Mouse (Mus musculus): ENCODE measurements around the gene Glp2r. TPM values are rescaled to one million over a fixed set of nuclear protein-coding genes. Genes with fewer than 3 reads are reported as not detected.

The Glp2r gene
- under 1 TPM; 0.13 to 0.37 TPM for total RNA-seq (2021)
- long read RNA-seq, experiment 1, partial matches to known transcripts: 0 of 25 reads
- long read RNA-seq, experiment 1, other reads (novel, unspliced or antisense): 25 of 25 reads
- long read RNA-seq, experiment 2, partial matches to known transcripts: 0 of 24 reads
- long read RNA-seq, experiment 2, other reads (novel, unspliced or antisense): 24 of 24 reads

GRCm38 (mm10) chr11:67771053-67771452, at the start of gene Glp2r:
TSS of gene Glp2r (minus strand) at chr11:67771153.
- no peak for DNase-seq
- intact Hi-C loops (cut with DNase I): no loop called here

- intact Hi-C loops (cut with DNase I): no loop called here
- no peak for DNase-seq
These were observed 49.3 kb upstream of the Glp2r start for GRCm38 (mm10) chr11:67820221-67820620.

- DNase-seq: no peak
- intact Hi-C loops (cut with DNase I): loop anchor here (2.0 kb wide), 1 partner anchor 35 kb away; no protein-coding TSS in a partner anchor
These were observed 48.7 kb upstream of the Glp2r start for GRCm38 (mm10) chr11:67819604-67820003.

GRCm38 (mm10) chr11:67811535-67811934, 40.6 kb upstream of the Glp2r start:
- intact Hi-C loops (cut with DNase I): no loop called here
- DNase-seq: no peak

GRCm38 (mm10) chr11:67808051-67808450, 37.1 kb upstream of the Glp2r start:
- DNase-seq: no peak
- intact Hi-C loops (cut with DNase I): no loop called here

GRCm38 (mm10) chr11:67806832-67807597, 36.1 kb upstream of the Glp2r start:
- DNase-seq: no peak
- intact Hi-C loops (cut with DNase I): loop anchor here (2.0 kb wide), 1 partner anchor 50 kb away; no protein-coding TSS in a partner anchor

GRCm38 (mm10) chr11:67805538-67805937, 34.6 kb upstream of the Glp2r start:
- no peak for DNase-seq
- intact Hi-C loops (cut with DNase I): no loop called here

- intact Hi-C loops (cut with DNase I): no loop called here
- DNase-seq: no peak
These were observed 30.2 kb upstream of the Glp2r start for GRCm38 (mm10) chr11:67801169-67801568.

- intact Hi-C loops (cut with DNase I): no loop called here
- DNase-seq: no peak
These were observed 29.3 kb upstream of the Glp2r start for GRCm38 (mm10) chr11:67800130-67800723.

- peak; percentile 35 to 50 for DNase-seq
- intact Hi-C loops (cut with DNase I): no loop called here
These were observed 27.0 kb upstream of the Glp2r start, which contains the start of gene Dhrs7c for GRCm38 (mm10) chr11:67797931-67798330. TSS of gene Dhrs7c (plus strand) at chr11:67798187.

- intact Hi-C loops (cut with DNase I): no loop called here
- no peak for DNase-seq
These were observed 19.2 kb upstream of the Glp2r start for GRCm38 (mm10) chr11:67790182-67790581.

- intact Hi-C loops (cut with DNase I): no loop called here
- no peak for DNase-seq
These were observed 3.4 kb upstream of the Glp2r start, which contains the start of gene Gsg1l2 for GRCm38 (mm10) chr11:67774379-67774778. TSS of gene Gsg1l2 (plus strand) at chr11:67774608.

GRCm38 (mm10) chr11:67772577-67772976, 1.6 kb upstream of the Glp2r start:
- intact Hi-C loops (cut with DNase I): no loop called here
- DNase-seq: no peak

GRCm38 (mm10) chr11:67771691-67772090, 738 bp upstream of the Glp2r start:
- no peak for DNase-seq
- intact Hi-C loops (cut with DNase I): no loop called here

- intact Hi-C loops (cut with DNase I): loop anchor here (2.0 kb wide), 1 partner anchor 49 kb away; no protein-coding TSS in a partner anchor
- peak in 1 of 2 experiments; percentile 19 for DNase-seq
These were observed 13.4 kb downstream of the Glp2r start for GRCm38 (mm10) chr11:67757373-67758167.

- intact Hi-C loops (cut with DNase I): loop anchor here (2.0 kb wide), 1 partner anchor 51 kb away; no protein-coding TSS in a partner anchor
- no peak for DNase-seq
These were observed 14.7 kb downstream of the Glp2r start for GRCm38 (mm10) chr11:67756287-67756686.

- intact Hi-C loops (cut with DNase I): no loop called here
- DNase-seq: no peak
These were observed 29.4 kb downstream of the Glp2r start for GRCm38 (mm10) chr11:67741569-67741968.

- intact Hi-C loops (cut with DNase I): no loop called here
- no peak for DNase-seq
These were observed 32.0 kb downstream of the Glp2r start for GRCm38 (mm10) chr11:67738846-67739490.

GRCm38 (mm10) chr11:67738345-67738744, 32.6 kb downstream of the Glp2r start:
- intact Hi-C loops (cut with DNase I): no loop called here
- DNase-seq: no peak

GRCm38 (mm10) chr11:67734597-67734996, 36.4 kb downstream of the Glp2r start:
- intact Hi-C loops (cut with DNase I): no loop called here

More at GRCm38 (mm10) chr11:67734597-67734996, 36.4 kb downstream of the Glp2r start:
- no peak for DNase-seq

Data from gastrocnemius, postnatal 36 days (tissue).